Comparison of ENCODE assay signal across 8 mouse cellular contexts in genomic region chr13:21468061-21469019, GRCm38 (mm10). TPM values are rescaled to one million over a fixed set of nuclear protein-coding genes. Genes with fewer than 3 reads are reported as not detected.
DNase-seq lines count a peak whose midpoint lies in the region; ATAC-seq lines count a peak whose summit lies in the region.

Gene Nkapl, minus strand, starts transcription at chr13:21468509.

- H3K9ac ChIP-seq in intestine, embryonic 14.5 days (ENCODE audit: low read length), result peak within 1 kb of the TSS; percentile 69

- peak; percentile 99 for ATAC-seq in intestine, embryonic 14.5 days (replicated peaks; ENCODE audit: low FRiP score, low TSS enrichment, low read depth)
- peak; percentile 96 for ATAC-seq in megakaryocyte progenitor cell, adult 5-6 weeks (replicated peaks; ENCODE audit: poor library complexity)

- peak; percentile 80 for DNase-seq in adrenal gland, adult 18-20 months (ENCODE audit: low spot score in 2 of 2)
- peak; percentile 93 for DNase-seq in embryo, embryonic 10.5 days (ENCODE audit: low spot score)
- DNase-seq in gastrocnemius, postnatal 14 days, result peak; percentile 83
- DNase-seq in intestine, embryonic 14.5 days (ENCODE audit: low spot score), result peak; percentile 89
- DNase-seq in left cerebral cortex, postnatal 10 days (ENCODE audit: extremely low spot score in 1 of 2, low spot score in 2 of 2), result peak; percentile 33 to 88
- peak; percentile 83 to 86 for DNase-seq in right cerebral cortex, postnatal 10 days (ENCODE audit: low spot score in 2 of 2)
- peak; percentile 78 for DNase-seq in urinary bladder, postnatal 25 days (ENCODE audit: low spot score)

- peak within 1 kb of the TSS; percentile 63 for H3K4me3 ChIP-seq in intestine, embryonic 14.5 days (ENCODE audit: low read depth, low read length)

- H3K27ac ChIP-seq in intestine, embryonic 14.5 days (ENCODE audit: low read depth), result peak within 1 kb of the TSS; percentile 47; the same call in 1 of the 2 replicates

- no peaks in the 10 kb centered on the region for H3K36me3 ChIP-seq in intestine, embryonic 14.5 days (ENCODE audit: control insufficient read depth, insufficient read depth, low read length)

- 2% methylated on average over 54 of the region's 54 CpGs for WGBS in intestine, embryonic 14.5 days

- peak within 1 kb of the TSS; percentile 96 for H3K4me2 ChIP-seq in intestine, embryonic 14.5 days (ENCODE audit: low read length)

- no peaks in the 10 kb centered on the region for H3K4me1 ChIP-seq in intestine, embryonic 14.5 days (replicated peaks; ENCODE audit: control insufficient read depth, insufficient read depth, low read length)

- no peaks in the 10 kb centered on the region for H3K9me3 ChIP-seq in intestine, embryonic 14.5 days (ENCODE audit: control insufficient read depth, low read length)

- no peaks in the 10 kb centered on the region for H3K27me3 ChIP-seq in intestine, embryonic 14.5 days (replicated peaks; ENCODE audit: control insufficient read depth, insufficient read depth, low read length)

- intact Hi-C loops in gastrocnemius, postnatal 14 days (cut with DNase I; ENCODE audit: low total_unique reads), result no loop called here
- intact Hi-C loops in left cerebral cortex, postnatal 10 days (cut with DNase I), result no loop called here

RNA-seq across cellular contexts. Expression of gene Nkapl, which starts in this region (rescaled TPM):
- 1 to 10 TPM in 1 of 2 experiments, under 1 TPM in 1; 0.76 to 1.5 TPM for total RNA-seq in adrenal gland, adult 18-20 months (2021)
- under 1 TPM in 1 of 2 experiments, not detected in 1; 0.23 TPM for total RNA-seq in gastrocnemius, postnatal 14 days (2021)
- 2.1 and 2.6 TPM in 2 replicates for polyA plus RNA-seq in intestine, embryonic 14.5 days (2014; fragmentation: Nextera tagmentation; extraction: Ambion mirVana)
- total RNA-seq in left cerebral cortex, postnatal 10 days (2021), result 1 to 10 TPM in 1 of 2 experiments, under 1 TPM in 1; 0.77 to 1.0 TPM
- 0.10 and 0.12 TPM in 2 replicates for total RNA-seq in megakaryocyte progenitor cell, adult 5-6 weeks (2015)
- 0.33 TPM in 1 of 2 replicates, not detected in the other for total RNA-seq in megakaryocyte progenitor cell, adult 5-6 weeks (2017)

Comparison
In these comparisons a context has a peak if more than half of its experiments do, and no peak if none do; other contexts are left out.
1. Peak in every context shown above with its lines: DNase-seq, ATAC-seq, H3K4me3 ChIP-seq and H3K27ac ChIP-seq.
2. Peak in DNase-seq in gastrocnemius, postnatal 14 days; RNA of the gene not detected or under 1 TPM.
3. Peak in ATAC-seq in megakaryocyte progenitor cell, adult 5-6 weeks; RNA of the gene not detected or under 1 TPM.